25 mouse cellular contexts compared by ENCODE assay signal in the genomic region with DNA sequence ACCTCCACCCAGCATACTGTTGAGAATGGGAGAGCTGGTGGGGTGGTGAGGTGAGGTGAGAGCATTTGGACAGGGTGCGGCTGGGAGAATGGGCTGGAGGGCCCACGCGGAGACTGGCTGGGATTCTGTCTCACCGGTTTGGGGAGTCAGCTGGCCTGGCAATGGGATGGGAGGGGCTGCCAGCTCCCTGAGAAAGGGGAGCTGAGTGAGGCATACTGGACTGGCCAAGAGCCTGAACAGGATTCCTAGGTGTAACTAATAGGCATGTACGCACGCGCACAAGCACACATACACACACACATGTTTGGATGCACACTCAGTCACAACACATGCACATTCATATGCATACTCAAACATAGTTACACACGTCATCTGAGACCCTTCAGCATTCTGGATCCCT. TPM values are rescaled to one million over a fixed set of nuclear protein-coding genes. Genes with fewer than 3 reads are reported as not detected.
A peak's percentile ranks its signal among the peaks of the same experiment; 100 is the strongest.
DNase-seq lines count a peak whose midpoint lies in the region; ATAC-seq lines count a peak whose summit lies in the region.
"Had no signal": no experiment of that assay in that cellular context is flagged by ENCODE, and none has a peak within 500 bp of the region (broad histone marks: within the 10 kb centered on the region; RNA-seq: fewer than 3 reads in every experiment).

No protein-coding gene starts in this region.

- H3K4me2 ChIP-seq in embryonic facial prominence, embryonic 14.5 days (ENCODE audit: low read depth, low read length) = no peak overlapping the region
- no peak overlapping the region for H3K4me2 ChIP-seq in stomach, embryonic 14.5 days (replicated peaks; ENCODE audit: low read depth, low read length)
- H3K4me2 ChIP-seq: heart, embryonic 12.5 days; hindbrain, embryonic 13.5 days; liver, embryonic 12.5 days had no signal

- no peaks in the 10 kb centered on the region for H3K9me3 ChIP-seq in embryonic facial prominence, embryonic 14.5 days (ENCODE audit: control insufficient read depth, low read length)
- H3K9me3 ChIP-seq in stomach, embryonic 14.5 days (ENCODE audit: control insufficient read depth, low read depth, low read length) = no peaks in the 10 kb centered on the region
- H3K9me3 ChIP-seq in hindbrain, embryonic 10.5 days = no peaks in the 10 kb centered on the region
- H3K9me3 ChIP-seq: heart, embryonic 12.5 days; hindbrain, embryonic 13.5 days; liver, embryonic 12.5 days; midbrain, embryonic 10.5 days had no signal

- DNase-seq in cerebellum, adult 11-12 months = peak; percentile 76
- DNase-seq in lung, adult 18-20 months = peak; percentile 53 to 71
- no peak for DNase-seq in lung, postnatal 10 days
- DNase-seq in embryonic facial prominence, embryonic 14.5 days (ENCODE audit: low spot score) = peak; percentile 40
- no peak for DNase-seq in hindbrain, embryonic 10.5 days (ENCODE audit: low spot score)
- DNase-seq in adrenal gland, adult 18-20 months (ENCODE audit: low spot score in 2 of 2) = no peak
- DNase-seq: adrenal gland, postnatal 25 days; heart, postnatal 14 days; kidney, adult 9 months; kidney, postnatal 4 days; layer of hippocampus, adult 9-11 months; left cerebral cortex, postnatal 4 days; right cerebral cortex, postnatal 4 days had no signal

- no peak overlapping the region for H3K27ac ChIP-seq in embryonic facial prominence, embryonic 14.5 days (replicated peaks; ENCODE audit: low read depth, low read length)
- H3K27ac ChIP-seq in stomach, embryonic 14.5 days (ENCODE audit: low read length) = peak overlapping the region; percentile 21; the same call in 1 of the 2 replicates
- no peak overlapping the region for H3K27ac ChIP-seq in hindbrain, embryonic 10.5 days
- H3K27ac ChIP-seq: hindbrain, embryonic 13.5 days; left cerebral cortex, adult 2 months; liver, embryonic 12.5 days; macrophage; midbrain, embryonic 10.5 days had no signal

- no peak overlapping the region for H3K9ac ChIP-seq in embryonic facial prominence, embryonic 14.5 days (ENCODE audit: low read depth, low read length)
- no peak overlapping the region for H3K9ac ChIP-seq in stomach, embryonic 14.5 days (replicated peaks; ENCODE audit: low read depth, low read length)
- H3K9ac ChIP-seq: heart, embryonic 12.5 days; hindbrain, embryonic 13.5 days; liver, embryonic 12.5 days had no signal

- H3K27me3 ChIP-seq in embryonic facial prominence, embryonic 14.5 days (replicated peaks; ENCODE audit: control insufficient read depth, insufficient read depth, low read length) = no peaks in the 10 kb centered on the region
- H3K27me3 ChIP-seq in stomach, embryonic 14.5 days (ENCODE audit: control insufficient read depth, insufficient read depth, low read length) = no peaks in the 10 kb centered on the region
- H3K27me3 ChIP-seq in hindbrain, embryonic 10.5 days (ENCODE audit: insufficient read depth, poor library complexity, severe bottlenecking) = no peaks in the 10 kb centered on the region
- H3K27me3 ChIP-seq: heart, embryonic 12.5 days; hindbrain, embryonic 13.5 days; Patski had no signal

- ATAC-seq in cerebellum, adult (ENCODE audit: insufficient number of reproducible peaks, low FRiP score, low TSS enrichment) = no peak
- no peak for ATAC-seq in embryonic facial prominence, embryonic 14.5 days (ENCODE audit: low read depth)
- ATAC-seq in stomach, embryonic 14.5 days (ENCODE audit: insufficient number of reproducible peaks, insufficient read depth, low FRiP score, low read depth) = no peak; the same call in 1 of the 2 replicates
- ATAC-seq: forebrain, embryonic 16.5 days; inflammation-experienced regulatory T-cells, adult 6 months; liver, embryonic 12.5 days; Patski had no signal

- no peak overlapping the region for H3K4me3 ChIP-seq in embryonic facial prominence, embryonic 14.5 days (ENCODE audit: low read depth, low read length)
- H3K4me3 ChIP-seq in stomach, embryonic 14.5 days (ENCODE audit: low read depth, low read length) = no peak overlapping the region
- no peak overlapping the region for H3K4me3 ChIP-seq in hindbrain, embryonic 10.5 days
- H3K4me3 ChIP-seq: heart, embryonic 12.5 days; hindbrain, embryonic 13.5 days; left cerebral cortex, adult 2 months; liver, embryonic 12.5 days; midbrain, embryonic 10.5 days had no signal

- peaks cover 34% of the 10 kb centered on the region for H3K36me3 ChIP-seq in embryonic facial prominence, embryonic 14.5 days (ENCODE audit: control insufficient read depth, insufficient read depth, low read length)
- H3K36me3 ChIP-seq in stomach, embryonic 14.5 days (ENCODE audit: control insufficient read depth, insufficient read depth, low read length) = peaks cover 17% of the 10 kb centered on the region
- H3K36me3 ChIP-seq in hindbrain, embryonic 10.5 days = peaks cover 26% of the 10 kb centered on the region

- WGBS in embryonic facial prominence, embryonic 14.5 days = 60% methylated on average over 5 of the region's 8 CpGs
- WGBS in stomach, embryonic 14.5 days = 72% methylated on average over 8 of the region's 8 CpGs
- WGBS in hindbrain, embryonic 10.5 days = 81% methylated on average over 8 of the region's 8 CpGs

- H3K4me1 ChIP-seq in embryonic facial prominence, embryonic 14.5 days (ENCODE audit: control insufficient read depth, insufficient read depth, low read length) = no peaks in the 10 kb centered on the region; the same call in 1 of the 2 replicates
- H3K4me1 ChIP-seq in stomach, embryonic 14.5 days (ENCODE audit: control insufficient read depth, insufficient read depth, low read length) = peaks cover 26% of the 10 kb centered on the region; the same call in 1 of the 2 replicates
- peaks cover 24% of the 10 kb centered on the region for H3K4me1 ChIP-seq in hindbrain, embryonic 10.5 days (replicated peaks)

RNA-seq across cellular contexts. Expression of gene P3h4, which starts 8.4 kb away (rescaled TPM):
- 92.8 and 100 TPM in 2 replicates for polyA plus RNA-seq in embryonic facial prominence, embryonic 14.5 days (2014; fragmentation: Nextera tagmentation; extraction: Ambion mirVana)
- polyA plus RNA-seq in stomach, embryonic 14.5 days (2014; fragmentation: Nextera tagmentation; extraction: Ambion mirVana) = 68.0 and 68.9 TPM in 2 replicates
- 27.0 and 27.8 TPM in 2 replicates for polyA plus RNA-seq in hindbrain, embryonic 10.5 days (2016; fragmentation: Nextera tagmentation; extraction: Ambion mirVana)
- 10 to 100 TPM; 26.3 to 33.5 TPM for total RNA-seq in adrenal gland, adult 18-20 months (2021)

RNA-seq across cellular contexts. Expression of gene Jup, which starts 8.7 kb away (rescaled TPM):
- 107 and 116 TPM in 2 replicates for polyA plus RNA-seq in embryonic facial prominence, embryonic 14.5 days (2014; fragmentation: Nextera tagmentation; extraction: Ambion mirVana)
- polyA plus RNA-seq in stomach, embryonic 14.5 days (2014; fragmentation: Nextera tagmentation; extraction: Ambion mirVana) = 131 and 139 TPM in 2 replicates
- polyA plus RNA-seq in hindbrain, embryonic 10.5 days (2016; fragmentation: Nextera tagmentation; extraction: Ambion mirVana) = 45.0 and 53.6 TPM in 2 replicates
- total RNA-seq in adrenal gland, adult 18-20 months (2021) = 10 to 100 TPM; 55.3 to 64.5 TPM

RNA-seq across cellular contexts. Expression of gene Fkbp10, which starts 9.2 kb away (rescaled TPM):
- polyA plus RNA-seq in embryonic facial prominence, embryonic 14.5 days (2014; fragmentation: Nextera tagmentation; extraction: Ambion mirVana) = 208 TPM in 2 replicates
- 106 and 108 TPM in 2 replicates for polyA plus RNA-seq in stomach, embryonic 14.5 days (2014; fragmentation: Nextera tagmentation; extraction: Ambion mirVana)
- polyA plus RNA-seq in hindbrain, embryonic 10.5 days (2016; fragmentation: Nextera tagmentation; extraction: Ambion mirVana) = 51.0 and 52.0 TPM in 2 replicates
- total RNA-seq in adrenal gland, adult 18-20 months (2021) = 10 to 100 TPM; 13.4 to 19.0 TPM
- total RNA-seq: common myeloid progenitor, adult 5-6 weeks had no signal
- polyA plus RNA-seq: macrophage had no signal

RNA-seq across cellular contexts. Expression of gene Nt5c3b, which starts 35.3 kb away (rescaled TPM):
- polyA plus RNA-seq in embryonic facial prominence, embryonic 14.5 days (2014; fragmentation: Nextera tagmentation; extraction: Ambion mirVana) = 108 and 127 TPM in 2 replicates
- 121 and 126 TPM in 2 replicates for polyA plus RNA-seq in stomach, embryonic 14.5 days (2014; fragmentation: Nextera tagmentation; extraction: Ambion mirVana)
- 115 and 121 TPM in 2 replicates for polyA plus RNA-seq in hindbrain, embryonic 10.5 days (2016; fragmentation: Nextera tagmentation; extraction: Ambion mirVana)
- total RNA-seq in adrenal gland, adult 18-20 months (2021) = 10 to 100 TPM; 45.6 to 50.0 TPM

RNA-seq across cellular contexts. Expression of gene Klhl10, which starts 35.4 kb away (rescaled TPM):
- polyA plus RNA-seq in embryonic facial prominence, embryonic 14.5 days (2014; fragmentation: Nextera tagmentation; extraction: Ambion mirVana) = 0.55 and 0.84 TPM in 2 replicates
- polyA plus RNA-seq in stomach, embryonic 14.5 days (2014; fragmentation: Nextera tagmentation; extraction: Ambion mirVana) = 0.52 and 0.64 TPM in 2 replicates
- 0.58 and 0.63 TPM in 2 replicates for polyA plus RNA-seq in hindbrain, embryonic 10.5 days (2016; fragmentation: Nextera tagmentation; extraction: Ambion mirVana)
- under 1 TPM; 0.67 to 0.96 TPM for total RNA-seq in adrenal gland, adult 18-20 months (2021)
- total RNA-seq: common myeloid progenitor, adult 5-6 weeks had no signal

Comparison
In these comparisons a context has a peak if more than half of its experiments do, and no peak if none do; other contexts are left out.
1. DNase-seq: peak in cerebellum, adult 11-12 months (single experiment), lung, adult 18-20 months (2 of 2) and embryonic facial prominence, embryonic 14.5 days (single experiment); none in lung, postnatal 10 days (single experiment), hindbrain, embryonic 10.5 days (single experiment) and adrenal gland, adult 18-20 months (0 of 2).